Mouse (Mus musculus) 3T3-L1 (cell line): ENCODE measurements at regions not wholly inside any gene's neighbourhood (a gene's known extent, or its start where the extent isn't known, plus 50 kb on each side); places are given as distances from the start of the nearest gene placed in this dataset.

ENCODE experiments used
- DNase-seq: peaks from one replicate; pipeline ENCODE4 v3.0.0-alpha.2; 2015; ENCODE audit warnings: low read depth, low spot score

DNA sequence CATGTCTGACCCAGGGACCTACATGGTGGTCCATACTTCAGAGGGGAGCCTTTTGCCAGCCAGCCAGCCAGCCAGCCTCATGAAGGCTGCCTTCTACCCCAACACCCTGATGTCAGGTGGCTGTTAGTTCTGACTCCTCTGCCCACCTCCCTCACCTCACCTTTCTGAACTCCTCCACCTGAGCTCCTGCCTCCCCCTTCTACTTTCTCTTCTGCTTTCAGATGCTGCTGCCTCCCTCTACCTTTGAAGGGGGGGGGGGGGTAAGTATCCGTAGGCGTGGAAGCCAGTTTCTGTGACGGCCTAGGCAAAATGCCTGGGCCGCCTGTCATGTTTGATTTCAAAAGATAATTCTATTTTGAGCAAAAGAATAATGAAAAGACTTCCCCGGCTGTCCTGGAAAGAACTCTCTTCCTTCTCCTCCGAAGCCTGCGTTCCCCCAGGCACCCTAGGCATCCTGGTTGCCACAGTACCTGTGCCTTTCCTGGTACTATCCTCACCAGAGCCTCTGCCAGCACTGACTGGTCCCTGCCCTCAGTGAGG lies 241.6 kb upstream of the Hs6st1 start:
- DNase-seq, result no peak

DNA sequence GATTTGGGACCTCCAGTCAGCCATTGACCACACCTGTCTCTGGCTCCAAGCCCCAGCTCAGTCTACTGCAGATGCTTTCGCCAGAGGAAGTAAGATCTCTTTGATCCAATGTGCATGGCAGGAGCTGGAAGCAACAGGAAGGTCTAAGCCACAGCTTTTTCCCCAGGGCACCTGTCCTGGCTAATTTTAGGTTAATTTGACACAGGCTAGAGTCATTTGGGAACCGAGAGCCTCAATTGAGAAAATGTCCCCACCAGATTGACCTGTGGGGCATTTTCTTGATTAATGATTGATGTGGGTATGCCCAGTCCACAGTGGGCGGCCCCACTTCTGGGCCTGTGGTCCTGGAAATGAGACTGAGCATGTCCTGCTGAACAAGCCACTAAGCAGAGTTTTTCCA lies 240.7 kb upstream of the Hs6st1 start:
- DNase-seq, result no peak

DNA sequence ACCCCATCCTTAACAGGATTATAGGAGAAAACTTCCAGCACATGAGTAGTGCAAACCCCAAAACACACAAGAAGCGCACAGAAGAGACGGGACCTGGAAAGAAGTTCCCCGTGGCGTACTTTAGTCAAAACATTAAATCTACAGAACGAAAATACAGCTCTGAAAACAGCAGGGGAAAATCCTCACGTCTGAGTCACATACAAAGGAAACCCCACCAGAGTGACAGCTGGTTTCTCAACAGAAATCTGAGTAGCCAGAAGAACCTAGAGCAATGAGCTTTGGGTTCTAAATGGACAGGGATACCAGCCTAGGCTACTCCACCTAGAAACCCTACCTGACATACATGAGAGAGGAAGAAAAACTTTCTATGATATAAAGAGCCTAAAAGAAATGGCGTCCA lies 234.0 kb upstream of the Hs6st1 start:
- no peak for DNase-seq

DNA sequence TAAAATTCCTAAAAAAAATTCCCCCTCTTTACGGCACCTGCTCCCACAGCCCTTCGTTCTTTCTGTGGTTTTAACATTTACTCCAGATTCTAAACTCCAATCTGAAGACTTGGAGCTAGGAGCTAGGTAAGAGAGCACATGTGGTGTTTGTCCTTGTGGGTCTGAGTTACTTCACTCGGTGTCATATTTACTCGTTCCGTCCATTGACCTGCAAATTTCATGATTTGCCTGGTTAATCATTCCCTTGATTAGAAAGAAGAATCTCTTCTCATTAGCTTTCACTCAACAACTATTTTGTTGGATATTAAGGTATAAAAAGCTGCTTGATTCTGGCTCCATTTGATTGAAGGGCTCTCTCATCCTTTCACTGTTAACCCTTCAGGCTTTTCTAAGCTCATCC lies 231.6 kb upstream of the Hs6st1 start:
- no peak for DNase-seq

DNA sequence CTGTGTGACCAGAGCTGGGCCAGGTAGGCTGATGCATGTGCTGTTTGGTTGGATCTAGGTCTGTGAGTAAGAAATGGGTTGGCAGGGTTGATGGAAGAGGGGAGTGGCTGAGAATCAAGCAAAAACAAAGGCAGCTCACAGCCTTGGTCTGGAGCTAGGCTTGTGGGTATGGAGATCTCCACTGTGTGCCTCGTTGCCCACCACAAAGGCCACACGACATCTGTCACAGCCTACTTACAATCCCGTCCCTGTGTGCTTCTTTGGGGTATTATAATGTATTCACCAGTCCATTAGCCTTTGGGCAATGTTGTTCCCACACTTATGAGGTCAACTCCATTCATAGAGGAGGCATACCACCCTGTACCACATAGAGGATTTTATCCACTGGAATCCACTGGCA lies 229.6 kb upstream of the Hs6st1 start:
- no peak for DNase-seq

DNA sequence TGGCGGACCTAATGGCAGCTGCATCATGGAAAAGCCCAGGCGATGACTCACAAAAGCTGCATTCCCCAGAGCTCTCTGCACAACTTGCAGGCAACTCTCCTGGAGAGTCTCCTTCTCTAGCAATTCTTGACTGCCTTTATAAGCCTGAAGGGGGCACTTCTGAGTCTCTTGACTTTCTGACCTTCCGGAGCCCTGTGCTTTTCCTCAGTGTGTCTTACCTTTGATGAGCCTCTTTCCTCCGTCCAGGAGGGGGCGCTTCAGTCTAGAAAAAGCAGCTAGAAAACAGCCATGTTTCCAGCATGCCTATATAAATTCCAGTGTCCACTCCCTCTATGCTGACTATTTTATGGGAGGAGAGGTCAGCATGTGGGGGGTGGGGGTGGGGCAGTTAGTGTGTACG lies 228.8 kb upstream of the Hs6st1 start:
- DNase-seq, result peak; percentile 64

DNA sequence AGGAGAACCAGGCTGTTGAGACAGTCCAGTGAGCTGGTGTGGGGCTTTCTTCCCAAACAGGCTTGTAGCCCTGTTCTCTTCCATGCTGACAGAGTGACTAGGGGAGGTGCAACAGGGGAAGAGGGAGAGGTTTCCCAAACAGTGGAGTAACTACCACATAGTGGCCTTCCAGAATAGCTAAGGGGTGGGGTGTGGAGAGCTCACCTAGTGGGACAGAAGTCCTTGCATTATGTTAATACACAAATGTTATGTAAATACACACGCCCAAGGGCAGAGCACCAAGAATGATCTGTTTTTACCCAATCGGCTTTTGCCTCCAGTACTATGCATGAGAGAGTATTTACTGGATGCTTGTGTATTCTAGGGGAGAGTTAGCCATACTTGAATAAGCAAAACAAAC lies 226.6 kb upstream of the Hs6st1 start:
- no peak for DNase-seq

DNA sequence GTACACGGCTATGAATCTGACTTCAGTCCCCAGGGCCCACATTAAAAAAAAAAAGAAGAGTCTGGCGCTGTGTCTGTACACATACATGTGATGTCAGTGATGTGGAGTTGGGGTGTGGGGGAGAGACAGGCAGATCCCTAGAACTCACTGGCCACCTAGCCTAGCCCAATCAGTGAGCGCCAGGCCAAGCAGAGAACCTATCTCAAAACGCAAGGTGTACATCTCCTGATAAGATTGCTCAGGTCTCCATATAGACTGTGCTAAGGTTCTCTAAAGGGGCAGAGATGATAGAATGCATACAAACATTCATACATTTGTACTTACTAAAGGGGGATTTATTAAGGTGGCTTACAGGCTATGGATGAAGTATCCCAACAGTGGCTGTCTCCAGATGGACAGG lies 225.5 kb upstream of the Hs6st1 start:
- no peak for DNase-seq

DNA sequence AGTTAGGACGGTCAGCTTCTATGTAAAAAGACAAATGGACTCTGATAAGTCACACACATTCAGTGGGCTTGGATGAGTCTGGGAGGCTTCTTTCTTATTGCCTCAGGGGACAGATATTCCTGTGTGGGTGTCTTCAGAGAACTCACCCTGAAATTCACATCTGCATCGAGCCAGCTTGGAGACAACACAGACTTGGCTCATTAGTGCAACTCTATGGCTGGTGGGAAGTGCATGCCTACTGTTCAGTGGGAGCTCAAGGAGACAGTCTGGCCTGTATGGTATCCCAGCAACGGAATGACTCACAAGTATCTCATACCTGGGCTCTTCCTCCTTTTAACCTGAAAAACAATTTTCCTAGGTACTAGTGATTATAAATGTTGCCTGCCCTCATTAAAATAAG lies 224.6 kb upstream of the Hs6st1 start:
- DNase-seq, result no peak

DNA sequence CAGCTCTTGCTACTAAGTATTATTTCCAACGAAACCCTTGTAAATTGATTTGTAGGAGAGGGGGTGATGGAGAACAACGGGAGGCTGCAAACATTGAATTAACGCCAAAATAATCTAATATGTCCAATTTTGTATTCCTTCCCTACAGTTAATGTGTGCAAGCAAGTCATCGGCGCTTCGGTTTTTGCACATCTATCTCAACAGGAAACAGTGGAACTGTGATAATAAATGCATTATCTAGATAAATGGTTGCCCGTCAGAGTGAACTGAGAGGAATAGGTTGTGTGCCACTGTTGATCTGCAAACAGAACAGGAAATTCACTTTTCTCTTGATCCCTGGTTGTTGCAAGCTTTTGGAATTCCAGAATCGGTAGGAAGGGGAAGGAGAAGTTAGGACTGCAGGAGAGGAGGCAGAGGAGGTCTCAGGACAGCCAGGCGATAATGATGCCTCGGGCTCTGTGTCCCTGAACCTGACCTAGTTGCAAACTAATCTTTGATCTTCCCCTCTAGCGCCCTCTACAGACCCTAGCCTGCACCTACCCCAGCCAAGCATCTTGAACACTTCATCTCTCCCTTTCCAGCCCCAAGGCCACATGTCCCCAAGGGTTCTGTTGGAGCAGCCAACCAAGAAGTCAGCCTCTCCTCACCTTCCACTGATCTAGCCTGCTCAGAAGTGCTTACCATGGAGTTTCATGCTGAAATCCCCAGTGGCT lies 221.8 kb upstream of the Hs6st1 start:
- no peak for DNase-seq

DNA sequence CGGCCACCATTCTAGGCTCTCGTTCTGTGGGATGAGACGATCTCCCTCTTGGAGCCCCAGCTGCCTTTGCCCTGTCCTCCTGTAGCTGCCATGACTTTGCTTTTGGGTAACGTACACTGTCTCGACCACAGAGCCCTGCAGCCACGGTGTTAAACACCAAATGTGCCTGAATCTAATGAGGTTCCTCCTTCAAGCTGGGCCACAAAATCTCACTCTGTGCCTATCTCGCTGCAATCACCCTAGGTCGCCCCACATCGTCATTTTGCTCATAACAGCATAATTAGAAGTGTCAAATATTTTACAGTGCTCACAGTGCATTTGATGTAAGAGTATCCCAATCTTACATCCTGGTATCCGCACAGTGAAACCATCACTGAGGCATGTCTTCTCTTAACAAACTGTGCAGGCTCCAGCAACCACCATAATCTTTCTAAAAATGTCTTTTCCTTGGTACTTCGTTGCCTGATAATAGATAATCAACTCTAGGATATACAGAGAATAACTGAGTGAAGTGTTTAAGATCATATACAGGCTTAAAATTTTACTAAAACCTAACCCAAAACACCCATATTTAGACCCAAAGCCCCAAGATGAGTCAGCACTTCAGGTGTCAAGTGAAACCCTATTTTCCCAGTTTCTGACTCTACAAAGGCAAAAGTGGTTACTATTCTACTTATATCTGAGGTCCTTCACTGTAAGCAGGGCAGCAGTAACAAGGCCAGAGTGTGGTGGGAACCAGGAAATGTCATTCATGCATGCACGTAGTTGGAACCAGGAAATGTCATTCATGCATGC lies 219.8 kb upstream of the Hs6st1 start:
- DNase-seq, result no peak

DNA sequence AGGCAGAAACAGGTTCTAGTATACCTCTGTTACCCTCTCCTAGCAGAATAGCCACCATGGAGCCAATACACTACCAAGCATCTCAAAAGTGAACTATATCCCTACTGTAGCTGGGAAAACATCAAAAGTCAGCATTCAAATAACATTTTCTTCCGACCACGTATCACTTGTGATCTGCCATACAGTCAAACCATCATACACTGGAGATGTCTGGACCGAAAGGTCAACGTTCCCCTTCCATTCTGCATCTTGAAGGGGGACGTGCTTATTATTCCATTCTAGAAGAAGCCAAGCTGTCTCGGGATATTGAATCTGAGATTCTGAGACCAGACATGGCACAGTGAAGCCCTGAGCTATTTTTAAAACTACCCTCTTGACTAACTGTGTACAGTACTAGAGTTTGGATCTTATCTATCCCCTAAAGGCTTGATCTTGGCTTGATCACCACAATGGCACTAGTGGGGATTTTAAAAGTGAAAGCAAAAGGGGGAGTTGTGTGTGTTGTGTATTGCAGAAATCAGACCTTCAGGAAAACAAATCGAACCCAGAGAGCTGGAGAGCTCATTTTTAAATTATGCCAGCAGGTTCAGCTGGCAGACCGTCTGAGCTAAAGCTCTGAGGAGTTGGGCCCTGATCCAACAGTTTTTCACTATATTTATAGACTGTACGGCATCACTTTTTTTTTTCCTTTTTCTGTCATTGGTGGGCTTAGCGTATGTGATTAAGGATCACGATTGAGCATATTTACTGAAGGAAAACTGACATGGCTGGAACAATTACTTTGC lies 218.6 kb upstream of the Hs6st1 start:
- DNase-seq, result peak; percentile 5

DNA sequence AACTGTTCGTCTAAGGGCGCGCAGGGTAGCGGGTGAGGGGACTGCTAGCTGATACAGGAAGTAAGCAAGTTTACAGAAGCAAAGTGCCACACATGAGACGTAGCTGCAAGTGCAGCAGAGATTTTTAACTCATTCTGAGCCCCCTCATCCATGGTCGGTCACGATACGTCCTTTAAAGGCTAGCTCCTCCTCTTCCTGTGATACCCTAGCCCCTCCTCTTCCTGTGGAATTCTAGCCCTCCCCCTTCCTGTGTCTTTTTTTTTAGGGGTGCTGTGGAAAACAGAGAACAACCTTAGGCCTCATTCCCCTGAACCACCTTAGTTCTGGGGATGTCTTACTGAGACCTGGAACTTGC lies 218.0 kb upstream of the Hs6st1 start:
- no peak for DNase-seq

DNA sequence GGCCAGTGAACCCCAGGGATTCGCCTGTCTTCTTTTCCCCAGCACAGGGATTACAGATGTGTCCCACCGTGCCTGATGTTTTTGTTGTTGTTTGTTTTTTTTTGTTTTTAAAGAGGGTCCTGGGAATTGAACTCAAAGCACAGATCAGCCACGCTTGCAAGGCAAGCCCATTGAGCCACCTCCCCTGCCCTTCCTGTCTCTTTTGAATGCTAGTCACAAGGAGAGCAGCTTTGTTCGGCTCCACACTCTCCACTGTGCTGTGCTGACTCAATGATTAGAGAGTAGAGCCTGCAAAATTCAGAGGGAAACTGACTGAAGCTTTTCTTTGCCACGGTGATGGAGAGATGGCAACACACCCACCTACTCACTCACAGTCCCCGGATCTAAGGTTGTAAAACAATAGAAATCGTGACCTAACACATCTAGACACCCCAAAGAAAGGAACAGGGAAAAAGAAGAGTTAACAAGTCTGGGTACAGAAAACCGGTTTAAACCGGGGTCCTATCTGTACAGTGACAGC lies 217.6 kb upstream of the Hs6st1 start:
- DNase-seq, result no peak

DNA sequence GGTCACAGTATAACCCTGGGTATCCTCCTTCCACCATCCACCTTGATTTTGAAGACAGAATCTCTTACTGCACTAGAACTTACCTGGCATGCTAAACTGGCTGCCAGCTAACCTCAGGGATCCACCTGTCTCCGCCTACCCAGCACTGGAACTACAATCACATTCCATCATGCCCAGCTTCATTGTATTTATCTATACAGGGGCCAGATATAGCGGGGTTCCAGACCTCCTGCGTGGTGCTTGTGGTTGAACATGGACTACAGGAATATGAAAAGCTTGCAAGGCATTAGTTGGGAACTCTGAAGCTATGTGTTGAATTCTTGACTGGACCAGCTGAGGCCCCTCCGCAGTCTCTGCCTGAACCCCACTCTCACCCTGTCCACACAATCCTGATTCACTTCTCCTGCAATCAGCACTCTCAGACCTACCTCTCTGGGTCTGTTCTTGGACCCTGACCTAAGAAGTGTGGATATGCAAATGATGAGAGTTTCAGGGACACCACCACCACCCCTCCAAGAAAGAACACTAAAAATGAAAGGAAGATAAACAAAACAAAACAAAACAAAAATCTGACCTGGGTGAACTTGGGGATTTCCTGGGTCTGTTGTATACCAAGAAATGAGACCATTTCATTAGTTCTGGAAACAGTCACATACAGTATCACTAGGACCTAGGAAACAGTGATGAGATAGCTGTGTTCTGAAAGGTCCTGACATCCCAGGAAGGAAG lies 216.4 kb upstream of the Hs6st1 start:
- DNase-seq, result no peak

DNA sequence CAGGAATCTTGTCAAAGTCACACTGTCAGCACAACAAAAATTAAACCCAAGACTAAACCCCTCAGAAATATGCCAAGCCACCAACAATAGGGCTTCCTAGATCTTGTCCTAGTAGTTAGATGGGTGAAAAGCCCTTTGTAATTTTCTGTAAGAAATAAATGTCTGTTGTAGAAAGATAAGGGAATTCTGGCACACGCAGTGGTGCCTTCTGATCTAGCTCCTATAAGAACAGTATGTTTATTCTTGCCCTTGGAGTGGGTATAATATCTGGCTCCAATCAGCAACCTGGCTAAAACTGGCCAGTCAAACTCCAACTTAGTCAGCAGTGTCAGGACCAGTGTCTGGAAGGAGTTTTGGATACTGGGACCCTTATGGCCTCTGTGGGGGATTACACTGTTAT lies 215.2 kb upstream of the Hs6st1 start:
- no peak for DNase-seq

DNA sequence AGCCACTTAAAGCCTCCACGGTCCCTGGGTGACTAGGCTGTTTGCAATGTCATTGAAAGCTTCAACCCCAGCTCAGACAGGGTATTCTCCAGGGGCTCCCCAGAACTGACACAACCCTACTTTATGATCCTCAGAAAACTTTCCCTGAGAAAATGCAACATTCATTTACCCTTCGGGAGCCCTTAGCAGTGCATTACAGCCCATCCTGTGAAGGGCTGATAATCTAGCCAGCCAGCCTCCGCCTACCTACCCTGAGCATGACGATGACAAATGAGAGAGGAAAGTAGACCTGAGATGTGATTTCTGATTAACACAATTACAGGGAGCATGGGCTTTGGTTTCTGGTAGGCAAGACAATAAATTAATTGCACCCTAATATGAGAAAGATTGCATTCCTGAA lies 212.6 kb upstream of the Hs6st1 start:
- DNase-seq, result no peak

DNA sequence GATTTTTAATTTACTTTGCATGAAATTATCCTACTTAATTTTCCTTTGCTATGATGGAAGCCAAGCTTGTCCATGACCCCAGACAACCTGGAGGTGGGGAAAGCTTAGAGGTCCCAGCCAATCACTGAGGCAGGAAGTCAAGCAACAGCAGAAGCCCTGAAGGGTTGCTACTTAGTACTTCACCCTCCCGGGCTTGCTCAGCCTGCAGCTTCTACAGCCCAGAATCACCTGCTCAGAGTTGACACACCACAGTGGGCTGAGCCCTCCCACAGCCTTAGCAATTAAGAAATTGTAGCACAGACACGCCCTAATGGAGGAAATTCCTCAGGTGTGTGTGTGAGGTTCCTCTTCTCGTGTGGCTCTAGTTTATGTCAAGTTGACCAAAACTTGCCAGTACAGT lies 209.9 kb upstream of the Hs6st1 start:
- DNase-seq, result no peak

DNA sequence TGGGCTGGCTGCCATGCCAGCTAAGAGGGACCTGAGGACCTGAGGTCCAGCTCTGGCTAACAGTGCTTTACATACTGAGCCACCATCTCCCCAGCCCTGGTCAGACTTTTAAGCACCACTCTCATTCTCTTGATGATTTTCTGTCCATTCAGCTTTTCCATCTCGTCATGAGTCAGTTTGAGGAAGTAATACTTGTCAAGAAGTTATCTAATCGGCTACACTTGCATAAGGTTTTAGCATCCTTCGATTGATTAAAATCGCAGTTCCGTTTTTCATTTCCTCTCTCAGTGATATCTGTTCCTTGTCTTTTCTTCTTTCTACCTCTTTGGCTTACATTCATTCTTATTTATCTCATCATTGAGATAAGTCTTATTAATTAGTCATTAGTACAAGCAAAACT lies 207.4 kb upstream of the Hs6st1 start:
- no peak for DNase-seq

DNA sequence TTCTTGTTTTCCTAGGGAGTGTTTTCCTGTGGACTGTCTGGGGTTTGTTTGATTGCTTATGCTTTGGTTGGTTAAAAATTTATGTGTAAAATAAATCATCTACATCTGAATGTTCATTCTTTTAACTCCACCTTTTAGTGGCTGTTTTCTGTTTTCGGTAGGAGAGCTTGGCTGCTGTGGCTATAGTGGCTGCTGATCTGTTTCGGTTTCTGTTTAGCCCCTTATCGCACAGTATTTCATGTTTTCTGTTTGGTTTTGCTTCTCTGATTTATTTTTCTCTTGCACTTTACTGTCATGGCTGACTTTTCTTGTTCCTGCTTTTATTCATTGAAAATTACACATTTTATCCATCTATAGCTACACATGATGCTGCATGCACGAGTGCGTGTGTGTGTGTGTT lies 206.0 kb upstream of the Hs6st1 start:
- no peak for DNase-seq

DNA sequence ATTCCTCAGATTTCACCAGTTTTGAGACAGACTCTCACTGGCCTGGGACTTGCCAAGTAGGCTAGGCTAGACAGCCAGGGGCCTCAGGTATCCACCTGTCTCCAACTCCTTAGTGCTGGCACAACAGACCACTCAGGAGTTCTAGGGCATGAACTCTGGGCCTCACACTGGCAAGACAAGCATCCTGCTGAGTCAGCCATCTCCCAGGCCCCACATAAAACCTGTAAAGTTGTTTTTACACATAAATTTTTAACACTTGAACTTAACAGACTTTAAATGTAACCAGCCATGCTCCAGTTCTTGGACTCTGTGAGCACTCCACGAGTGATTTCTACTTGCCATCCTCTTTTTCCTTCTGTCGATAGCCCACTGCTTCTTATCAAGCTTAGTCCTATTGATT lies 205.5 kb upstream of the Hs6st1 start:
- no peak for DNase-seq

DNA sequence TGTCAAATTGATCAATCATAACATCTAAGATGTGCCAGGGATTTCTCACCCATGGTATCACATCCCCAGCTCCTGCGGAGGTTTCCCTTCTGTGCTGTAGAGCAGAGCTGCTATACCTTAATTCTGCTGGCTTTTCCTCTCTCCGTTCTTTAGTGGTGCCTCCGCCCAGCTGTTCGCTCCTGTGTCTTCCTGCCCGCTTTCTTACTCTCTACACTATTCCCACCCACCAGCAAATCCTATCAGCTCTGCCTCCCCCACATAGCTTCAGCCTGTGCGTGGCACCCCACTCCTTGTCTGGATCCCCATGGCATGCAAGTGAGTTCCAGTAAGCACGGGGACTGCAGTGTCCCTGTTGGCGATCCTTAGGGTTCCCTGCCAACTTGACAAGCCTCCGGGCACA lies 204.0 kb upstream of the Hs6st1 start:
- no peak for DNase-seq
